Mouse (Mus musculus) heart, postnatal 0 days (tissue): ENCODE measurements around the gene Kat5. TPM values are rescaled to one million over a fixed set of nuclear protein-coding genes. Genes with fewer than 3 reads are reported as not detected.

ENCODE experiments used
- ATAC-seq: fragments of 200-750 bp; cut with Nextera tagmentation; 2 replicates; pipeline ENCODE4 v1.8.0; 2017; ENCODE audit warnings: low read depth, moderate number of reproducible peaks, moderate library complexity; ENCODE audit not compliant: insufficient read depth
- DNase-seq: peaks from one replicate; pipeline ENCODE4 v3.0.0-alpha.2; 2016; ENCODE audit warnings: low spot score
- H3K27ac ChIP-seq: fragments of 300-500 bp; sonication (generic); 2 replicates; pipeline ENCODE4 v1.5.1; 2014; ENCODE audit warnings: low read depth, mild to moderate bottlenecking
- H3K27me3 ChIP-seq: fragments of 300-500 bp; sonication (generic); 2 replicates; pipeline ENCODE4 v1.6.1; 2014; ENCODE audit warnings: low read length, mixed read lengths; ENCODE audit not compliant: control insufficient read depth, insufficient read depth
- H3K36me3 ChIP-seq: fragments of 300-500 bp; sonication (generic); replicated peaks from 2 replicates; pipeline ENCODE4 v1.6.1; 2014; ENCODE audit warnings: low read length, mixed read lengths; ENCODE audit not compliant: control insufficient read depth, insufficient read depth
- H3K4me1 ChIP-seq: fragments of 300-500 bp; sonication (generic); 2 replicates; pipeline ENCODE4 v1.6.1; 2014; ENCODE audit warnings: antibody characterized with exemption; ENCODE audit not compliant: control insufficient read depth, insufficient read depth
- H3K4me2 ChIP-seq: fragments of 300-500 bp; sonication (generic); 2 replicates; pipeline ENCODE4 v1.6.1; 2014; ENCODE audit warnings: low read depth, mild to moderate bottlenecking, low read length, moderate library complexity
- H3K4me3 ChIP-seq: fragments of 300-500 bp; sonication (generic); 2 replicates; pipeline ENCODE4 v1.5.1; 2014; ENCODE audit warnings: low read depth, low read length
- H3K9ac ChIP-seq: fragments of 300-500 bp; sonication (generic); replicated peaks from 2 replicates; pipeline ENCODE4 v1.6.1; 2014; ENCODE audit warnings: low read depth, low read length, mixed read lengths
- H3K9me3 ChIP-seq: fragments of 300-500 bp; sonication (generic); replicated peaks from 2 replicates; pipeline ENCODE4 v1.6.1; 2016; ENCODE audit warnings: low read length; ENCODE audit not compliant: control insufficient read depth
- CTCF ChIP-seq: IDR thresholded peaks from 2 replicates; pipeline ENCODE4 v1.5.1; 2016; ENCODE audit warnings: antibody characterized with exemption, control low read depth, low read depth
- EP300 ChIP-seq: IDR thresholded peaks from 2 replicates; pipeline ENCODE4 v1.6.1; 2016; ENCODE audit warnings: antibody characterized with exemption, low read depth
- WGBS: fragments of 180-500 bp; shearing (Covaris S2); extraction: QIAGEN DNeasy Blood & Tissue Kit; methylation state at CpG from one replicate; pipeline ENCODE4 v1.1.7; 2014; 5-methylcytosine and 5-hydroxymethylcytosine counted together
- polyA plus RNA-seq: library from polyadenylated mRNA; unstranded; fragments of >200 nt; fragmentation: Nextera tagmentation; extraction: Ambion mirVana; gene quantifications from 2 replicates; pipeline ENCODE4 v1.2.1, GENCODE M21; 2015
- total RNA-seq: library from RNA; depleted of rRNA; stranded (reverse); fragments of >200 nt; gene quantifications from 2 replicates; pipeline ENCODE4 v1.2.3, GENCODE M21; 2014; ENCODE audit warnings: low replicate concordance

Gene Kat5
- total and polyA plus RNA-seq, 2 experiments from 2014 or later: 27.0 to 164 TPM

- under 1% methylated on average over 64 of the region's 64 CpGs for WGBS
- Histone ChIP-seq H3K9me3 (no peaks in the 10 kb centered on the region), H3K4me2 (peak within 1 kb of the TSS; percentile 99), H3K4me3 (peak within 1 kb of the TSS; percentile 80), H3K36me3 (peaks cover 40% of the 10 kb centered on the region), H3K4me1 (0 out of 2 replicates have a peak, but pooled peaks cover 6% of the 10 kb centered on the region), H3K27ac (peak within 1 kb of the TSS; percentile 63), H3K9ac (peak within 1 kb of the TSS; percentile 88), H3K27me3 (no peaks in the 10 kb centered on the region)
- DNase-seq (peak; percentile 83), ATAC-seq (peak; percentile 85)
- TF ChIP-seq EP300: no peak
These were observed 8.1 kb downstream of the Kat5 start, which contains the start of gene Rnaseh2c for GRCm38 (mm10) chr19:5601752-5602541. TSS of gene Rnaseh2c (plus strand) at chr19:5601873.

DNA sequence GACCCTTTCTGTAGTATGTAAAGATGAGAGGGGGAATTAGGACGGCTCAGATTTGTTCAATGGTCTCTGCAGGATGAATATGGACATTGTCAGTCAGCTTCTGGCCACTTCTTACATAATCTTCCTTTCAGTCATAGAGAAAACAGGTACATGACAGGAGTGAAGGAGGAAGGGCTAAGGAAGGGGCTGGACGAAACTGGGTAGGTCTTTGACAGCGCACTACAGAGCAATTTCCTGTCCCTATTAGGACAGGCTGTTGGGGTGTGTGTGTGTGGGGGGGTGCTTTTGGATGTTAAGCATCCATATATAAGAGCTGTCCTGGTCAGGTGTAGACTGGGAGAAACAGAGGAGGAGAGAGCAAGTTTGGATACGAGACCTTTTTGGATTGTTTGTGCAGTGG, 10.8 kb downstream of the Kat5 start:
- no peak overlapping the region for H3K4me2 ChIP-seq
- 63% methylated on average over 4 of the region's 4 CpGs for WGBS
- DNase-seq (no peak), ATAC-seq (no peak)
- peaks cover 13% of the 10 kb centered on the region for H3K36me3 ChIP-seq
- no peak overlapping the region for H3K27ac ChIP-seq
- no peak overlapping the region for H3K9ac ChIP-seq
- H3K4me3 ChIP-seq: no peak overlapping the region
- no peaks in the 10 kb centered on the region for H3K9me3 ChIP-seq
- H3K27me3 ChIP-seq: no peaks in the 10 kb centered on the region
- TF ChIP-seq CTCF (no peak), EP300 (no peak)
- H3K4me1 ChIP-seq: 0 out of 2 replicates have a peak, but pooled peaks cover 6% of the 10 kb centered on the region

GRCm38 (mm10) chr19:5591888-5592287, 18.1 kb downstream of the Kat5 start:
- no peaks in the 10 kb centered on the region for H3K4me1 ChIP-seq
- no peaks in the 10 kb centered on the region for H3K9me3 ChIP-seq
- WGBS: 83% methylated on average over 6 of the region's 6 CpGs
- no peaks in the 10 kb centered on the region for H3K36me3 ChIP-seq
- DNase-seq: no peak
- no peak overlapping the region for H3K4me2 ChIP-seq
- TF ChIP-seq CTCF (no peak), EP300 (no peak)
- H3K9ac ChIP-seq: no peak overlapping the region
- H3K4me3 ChIP-seq: no peak overlapping the region
- no peak overlapping the region for H3K27ac ChIP-seq
- no peak for ATAC-seq
- no peaks in the 10 kb centered on the region for H3K27me3 ChIP-seq

DNA sequence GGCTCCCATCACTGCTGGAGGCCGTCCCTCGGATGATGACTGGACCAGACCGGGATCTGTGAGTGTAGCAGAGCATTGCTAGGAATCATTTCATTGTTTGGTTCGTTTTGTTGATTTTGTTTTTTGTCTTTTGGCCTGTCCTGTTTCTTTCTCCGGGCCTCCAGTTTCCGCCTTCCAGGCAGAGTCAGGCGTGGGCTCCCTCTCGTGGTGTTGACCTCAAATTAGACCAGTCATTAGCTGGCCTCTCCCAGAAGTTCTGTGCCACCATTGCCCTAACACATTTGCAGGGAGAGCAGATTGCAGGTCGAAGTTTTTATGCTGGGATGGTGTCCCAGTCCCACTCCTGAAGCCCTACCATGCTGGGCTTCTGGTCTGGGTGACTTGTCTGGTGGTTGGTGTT, 20.9 kb downstream of the Kat5 start:
- Histone ChIP-seq H3K4me1 (no peaks in the 10 kb centered on the region), H3K4me2 (no peak overlapping the region), H3K4me3 (no peak overlapping the region), H3K36me3 (no peaks in the 10 kb centered on the region), H3K9me3 (no peaks in the 10 kb centered on the region), H3K27ac (no peak overlapping the region), H3K27me3 (no peaks in the 10 kb centered on the region), H3K9ac (no peak overlapping the region)
- TF ChIP-seq EP300: no peak
- TF ChIP-seq CTCF: no peak
- DNase-seq: no peak
- WGBS: 68% methylated on average over 9 of the region's 9 CpGs
- no peak for ATAC-seq

- H3K4me1 ChIP-seq: no peaks in the 10 kb centered on the region
- no peak for DNase-seq
- H3K9me3 ChIP-seq: no peaks in the 10 kb centered on the region
- H3K4me3 ChIP-seq: no peak overlapping the region
- TF ChIP-seq CTCF (no peak), EP300 (no peak)
- H3K27me3 ChIP-seq: no peaks in the 10 kb centered on the region
- ATAC-seq: no peak
- WGBS: 71% methylated on average over 2 of the region's 2 CpGs
- no peak overlapping the region for H3K4me2 ChIP-seq
- no peak overlapping the region for H3K27ac ChIP-seq
- no peaks in the 10 kb centered on the region for H3K36me3 ChIP-seq
- no peak overlapping the region for H3K9ac ChIP-seq
These were observed 28.0 kb downstream of the Kat5 start for GRCm38 (mm10) chr19:5581995-5582394.

GRCm38 (mm10) chr19:5580776-5581175, 29.3 kb downstream of the Kat5 start:
- Histone ChIP-seq H3K4me1 (no peaks in the 10 kb centered on the region), H3K4me3 (no peak overlapping the region), H3K9ac (no peak overlapping the region), H3K4me2 (no peak overlapping the region), H3K36me3 (no peaks in the 10 kb centered on the region), H3K9me3 (no peaks in the 10 kb centered on the region), H3K27me3 (no peaks in the 10 kb centered on the region), H3K27ac (no peak overlapping the region)
- no peak for ATAC-seq
- no peak for DNase-seq
- 81% methylated on average over 6 of the region's 6 CpGs for WGBS
- TF ChIP-seq CTCF (no peak), EP300 (no peak)
